Mouse (Mus musculus): ENCODE results near the gene Zfp276. TPM values are rescaled to one million over a fixed set of nuclear protein-coding genes. Genes with fewer than 3 reads are reported as not detected.
"Not testable (repeated sequence)": the region's sequence is repeated elsewhere in the genome, so short reads cannot be mapped to it uniquely, and the experiment has no call there.

Gene Zfp276
- polyA plus RNA-seq, 1 experiment from 2014 or later, result 18.8 TPM

GRCm38 (mm10) chr8:123252925-123253324, 1.1 kb upstream of the Zfp276 start:
- no peak for ATAC-seq (ENCODE audit: insufficient number of reproducible peaks, low FRiP score, low TSS enrichment, low read depth)
- 53% methylated on average over 4 of the region's 4 CpGs for WGBS

DNA sequence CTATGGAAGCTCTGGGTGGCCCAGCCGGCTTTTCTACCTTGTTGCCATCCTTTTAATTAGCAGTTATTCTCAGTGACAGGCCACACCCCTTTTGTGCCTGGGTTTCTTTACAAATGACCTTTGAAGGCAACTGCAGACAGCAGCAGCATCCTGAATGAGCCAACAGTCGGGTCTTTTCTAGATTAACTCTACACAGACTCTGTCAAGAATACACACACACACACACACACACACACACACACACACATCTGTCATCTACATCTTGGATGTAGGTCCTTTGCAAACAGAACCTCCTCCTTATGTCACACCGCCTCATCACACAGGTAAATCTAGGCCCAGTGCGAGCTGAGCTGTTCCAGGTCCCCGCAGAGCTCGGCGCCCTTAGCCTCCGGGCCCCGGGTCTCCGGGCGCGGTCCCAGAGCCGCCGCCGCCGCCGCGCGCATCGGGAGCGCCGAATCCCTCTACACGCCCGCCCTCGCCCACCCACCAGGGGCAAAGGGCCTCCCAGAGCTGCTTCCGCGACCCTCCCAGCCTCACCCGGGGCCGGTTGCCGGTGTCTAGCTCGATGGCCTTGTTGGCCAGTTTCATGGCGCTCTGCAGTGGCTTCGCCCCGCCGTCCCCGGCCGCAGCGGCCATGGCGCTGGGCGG, 420 bp upstream of the Zfp276 start:
- peak overlapping the region; percentile 94 for H3K4me3 ChIP-seq (ENCODE audit: low read depth, low read length)
- H3K9ac ChIP-seq (ENCODE audit: low read length), result peak overlapping the region; percentile 92
- no peak for DNase-seq (ENCODE audit: low spot score)
- H3K4me2 ChIP-seq (ENCODE audit: low read depth, severe bottlenecking), result peak overlapping the region; percentile 98
- ATAC-seq (ENCODE audit: insufficient number of reproducible peaks, low FRiP score, low TSS enrichment, low read depth), result no peak
- 0% methylated on average over 40 of the region's 40 CpGs for WGBS
- H3K9me3 ChIP-seq (ENCODE audit: control insufficient read depth, low read length), result no peaks in the 10 kb centered on the region
- H3K36me3 ChIP-seq (ENCODE audit: control insufficient read depth, insufficient read depth, low read length), result peaks cover 16% of the 10 kb centered on the region; the same call in 1 of the 2 replicates
- no peaks in the 10 kb centered on the region for H3K27me3 ChIP-seq (ENCODE audit: control insufficient read depth, insufficient read depth, low read length)
- H3K27ac ChIP-seq (replicated peaks; ENCODE audit: low read depth, low read length), result peak overlapping the region; percentile 79
- peaks cover 13% of the 10 kb centered on the region for H3K4me1 ChIP-seq (ENCODE audit: control insufficient read depth, insufficient read depth, low read length)

More at GRCm38 (mm10) chr8:123252925-123253324, 1.1 kb upstream of the Zfp276 start:
- H3K36me3 ChIP-seq (ENCODE audit: control insufficient read depth, insufficient read depth, low read length), result peaks cover 14% of the 10 kb centered on the region; the same call in 1 of the 2 replicates
- H3K9ac ChIP-seq (ENCODE audit: low read length), result no peak overlapping the region
- no peaks in the 10 kb centered on the region for H3K9me3 ChIP-seq (ENCODE audit: control insufficient read depth, low read length)
- peak overlapping the region; percentile 94 for H3K4me3 ChIP-seq (ENCODE audit: low read depth, low read length)
- no peak overlapping the region for H3K27ac ChIP-seq (replicated peaks; ENCODE audit: low read depth, low read length)
- DNase-seq (ENCODE audit: low spot score), result no peak
- peak overlapping the region; percentile 98; the same call in 1 of the 2 replicates for H3K4me2 ChIP-seq (ENCODE audit: low read depth, severe bottlenecking)
- peaks cover 13% of the 10 kb centered on the region for H3K4me1 ChIP-seq (ENCODE audit: control insufficient read depth, insufficient read depth, low read length)
- H3K27me3 ChIP-seq (ENCODE audit: control insufficient read depth, insufficient read depth, low read length), result no peaks in the 10 kb centered on the region

DNA sequence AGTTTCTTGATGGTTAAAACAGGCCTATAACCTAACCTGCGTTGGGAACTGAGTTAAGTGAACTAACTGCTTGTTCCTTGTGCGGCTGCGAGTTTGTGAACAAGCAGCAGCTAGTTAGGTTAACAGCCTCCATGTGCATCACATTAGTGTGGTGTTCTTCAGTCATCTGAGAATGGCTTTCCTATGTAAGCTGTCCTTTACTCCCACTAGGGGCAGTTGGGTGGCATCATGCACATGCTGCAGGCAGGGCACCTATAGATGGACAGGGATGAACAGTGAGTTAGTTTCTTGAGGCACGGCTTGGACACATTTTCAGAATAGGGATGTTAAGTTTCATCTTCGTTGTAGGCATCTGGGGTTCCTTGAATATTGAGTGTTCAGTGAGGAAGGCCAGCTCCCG, 1.2 kb downstream of the Zfp276 start:
- peaks cover 12% of the 10 kb centered on the region; the same call in 1 of the 2 replicates for H3K36me3 ChIP-seq (ENCODE audit: control insufficient read depth, insufficient read depth, low read length)
- H3K4me1 ChIP-seq (ENCODE audit: control insufficient read depth, insufficient read depth, low read length), result peaks cover 13% of the 10 kb centered on the region
- 67% methylated on average over 6 of the region's 6 CpGs for WGBS
- ATAC-seq (ENCODE audit: insufficient number of reproducible peaks, low FRiP score, low TSS enrichment, low read depth) (no peak), DNase-seq (ENCODE audit: low spot score) (no peak)
- H3K4me2 ChIP-seq (ENCODE audit: low read depth, severe bottlenecking), result peak overlapping the region; percentile 98
- H3K27me3 ChIP-seq (ENCODE audit: control insufficient read depth, insufficient read depth, low read length), result no peaks in the 10 kb centered on the region
- peak overlapping the region; percentile 94 for H3K4me3 ChIP-seq (ENCODE audit: low read depth, low read length)
- H3K27ac ChIP-seq (replicated peaks; ENCODE audit: low read depth, low read length), result no peak overlapping the region
- no peaks in the 10 kb centered on the region for H3K9me3 ChIP-seq (ENCODE audit: control insufficient read depth, low read length)
- peak overlapping the region; percentile 92; the same call in 1 of the 2 replicates for H3K9ac ChIP-seq (ENCODE audit: low read length)

DNA sequence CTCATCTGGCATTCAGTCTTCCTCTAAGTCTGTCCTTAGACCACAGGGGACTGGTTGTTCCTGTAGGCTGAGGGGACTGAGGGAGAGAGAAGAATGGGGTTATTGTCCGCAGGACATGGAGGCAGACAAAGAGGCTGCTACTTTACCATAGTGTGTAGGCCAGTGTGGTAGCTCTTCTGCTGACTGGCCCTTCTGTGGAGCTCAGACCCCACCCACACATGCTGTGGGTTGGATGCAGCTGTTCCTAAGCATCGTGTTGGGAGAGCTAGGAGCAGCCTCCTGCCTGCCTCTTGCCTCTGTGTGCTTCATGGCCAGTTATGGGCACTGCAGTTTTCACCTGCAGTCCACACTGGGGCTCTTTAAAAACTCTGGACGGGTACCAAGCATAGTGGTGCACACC, 3.1 kb downstream of the Zfp276 start:
- Histone ChIP-seq H3K9me3 (ENCODE audit: control insufficient read depth, low read length) (no peaks in the 10 kb centered on the region), H3K27me3 (ENCODE audit: control insufficient read depth, insufficient read depth, low read length) (no peaks in the 10 kb centered on the region), H3K4me1 (ENCODE audit: control insufficient read depth, insufficient read depth, low read length) (peaks cover 13% of the 10 kb centered on the region), H3K4me3 (ENCODE audit: low read depth, low read length) (no peak overlapping the region), H3K4me2 (ENCODE audit: low read depth, severe bottlenecking) (no peak overlapping the region), H3K36me3 (ENCODE audit: control insufficient read depth, insufficient read depth, low read length) (peaks cover 15% of the 10 kb centered on the region), H3K9ac (ENCODE audit: low read length) (no peak overlapping the region), H3K27ac (replicated peaks; ENCODE audit: low read depth, low read length) (no peak overlapping the region)
- 93% methylated on average over 3 of the region's 3 CpGs for WGBS
- DNase-seq (ENCODE audit: low spot score), result no peak
- ATAC-seq (ENCODE audit: insufficient number of reproducible peaks, low FRiP score, low TSS enrichment, low read depth), result no peak

DNA sequence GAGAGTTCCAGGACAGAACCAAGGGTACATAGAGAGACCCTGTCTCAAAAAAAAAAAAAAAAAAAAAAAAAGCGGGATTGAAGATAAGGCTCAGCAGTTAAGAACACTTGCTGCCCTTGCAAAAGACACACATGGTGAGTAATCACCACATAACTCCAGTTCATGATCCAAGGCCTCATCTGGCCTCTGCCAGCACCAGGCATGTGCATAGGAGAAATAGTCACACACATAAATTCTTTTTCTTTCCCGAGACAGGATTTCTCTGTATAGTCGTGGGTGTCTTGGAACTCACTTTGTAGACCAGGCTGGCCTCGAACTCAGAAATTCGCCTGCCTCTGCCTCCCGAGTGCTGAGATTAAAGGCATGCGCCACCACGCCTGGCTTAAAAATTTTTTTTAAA, 3.6 kb downstream of the Zfp276 start:
- ATAC-seq (ENCODE audit: insufficient number of reproducible peaks, low FRiP score, low TSS enrichment, low read depth); H3K4me2 ChIP-seq (ENCODE audit: low read depth, severe bottlenecking); H3K27me3 ChIP-seq (ENCODE audit: control insufficient read depth, insufficient read depth, low read length); H3K27ac ChIP-seq (replicated peaks; ENCODE audit: low read depth, low read length); H3K9ac ChIP-seq (ENCODE audit: low read length); H3K4me3 ChIP-seq (ENCODE audit: low read depth, low read length); DNase-seq (ENCODE audit: low spot score); H3K9me3 ChIP-seq (ENCODE audit: control insufficient read depth, low read length): not testable (repeated sequence)
- peaks cover 15% of the 10 kb centered on the region for H3K36me3 ChIP-seq (ENCODE audit: control insufficient read depth, insufficient read depth, low read length)
- H3K4me1 ChIP-seq (ENCODE audit: control insufficient read depth, insufficient read depth, low read length), result peaks cover 13% of the 10 kb centered on the region
- 93% methylated on average over 8 of the region's 8 CpGs for WGBS

GRCm38 (mm10) chr8:123267926-123268656, 14.1 kb downstream of the Zfp276 start:
- H3K27ac ChIP-seq (replicated peaks; ENCODE audit: low read depth, low read length), result no peak overlapping the region
- H3K4me3 ChIP-seq (ENCODE audit: low read depth, low read length), result no peak overlapping the region
- peaks cover 31% of the 10 kb centered on the region for H3K36me3 ChIP-seq (ENCODE audit: control insufficient read depth, insufficient read depth, low read length)
- WGBS, result 75% methylated on average over 14 of the region's 14 CpGs
- no peaks in the 10 kb centered on the region for H3K9me3 ChIP-seq (ENCODE audit: control insufficient read depth, low read length)
- DNase-seq (ENCODE audit: low spot score) (no peak), ATAC-seq (ENCODE audit: insufficient number of reproducible peaks, low FRiP score, low TSS enrichment, low read depth) (no peak)
- no peaks in the 10 kb centered on the region for H3K4me1 ChIP-seq (ENCODE audit: control insufficient read depth, insufficient read depth, low read length)
- H3K9ac ChIP-seq (ENCODE audit: low read length), result no peak overlapping the region
- H3K27me3 ChIP-seq (ENCODE audit: control insufficient read depth, insufficient read depth, low read length), result no peaks in the 10 kb centered on the region
- no peak overlapping the region for H3K4me2 ChIP-seq (ENCODE audit: low read depth, severe bottlenecking)

GRCm38 (mm10) chr8:123271147-123271546, 17.2 kb downstream of the Zfp276 start:
- Histone ChIP-seq H3K36me3 (ENCODE audit: control insufficient read depth, insufficient read depth, low read length) (peaks cover 25% of the 10 kb centered on the region), H3K4me1 (ENCODE audit: control insufficient read depth, insufficient read depth, low read length) (no peaks in the 10 kb centered on the region), H3K9me3 (ENCODE audit: control insufficient read depth, low read length) (no peaks in the 10 kb centered on the region), H3K27me3 (ENCODE audit: control insufficient read depth, insufficient read depth, low read length) (no peaks in the 10 kb centered on the region), H3K4me2 (ENCODE audit: low read depth, severe bottlenecking) (no peak overlapping the region), H3K4me3 (ENCODE audit: low read depth, low read length) (no peak overlapping the region), H3K27ac (replicated peaks; ENCODE audit: low read depth, low read length) (no peak overlapping the region), H3K9ac (ENCODE audit: low read length) (no peak overlapping the region)
- WGBS, result 91% methylated on average over 10 of the region's 10 CpGs
- DNase-seq (ENCODE audit: low spot score) (no peak), ATAC-seq (ENCODE audit: insufficient number of reproducible peaks, low FRiP score, low TSS enrichment, low read depth) (no peak)

DNA sequence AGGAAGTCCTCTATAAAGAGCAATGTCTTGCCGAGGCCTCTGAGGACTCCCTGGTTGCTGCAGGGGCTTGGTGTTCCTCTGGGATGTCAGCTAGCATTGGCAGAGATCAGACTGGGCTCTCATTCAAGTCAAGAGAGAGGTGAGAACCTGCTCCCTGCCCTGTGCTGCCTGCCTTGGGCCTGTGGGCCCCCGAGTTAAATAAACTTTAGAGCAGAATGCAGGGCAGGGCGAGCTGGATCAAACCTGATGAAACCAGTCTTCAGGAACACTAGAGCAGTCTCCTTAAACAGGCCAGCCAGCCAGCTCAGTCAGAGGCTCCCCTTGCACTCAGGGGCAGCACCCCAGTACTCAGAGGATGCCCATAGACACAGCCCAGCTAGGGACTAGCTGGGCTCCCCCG, 17.9 kb downstream of the Zfp276 start:
- Histone ChIP-seq H3K36me3 (ENCODE audit: control insufficient read depth, insufficient read depth, low read length) (peaks cover 22% of the 10 kb centered on the region), H3K9ac (ENCODE audit: low read length) (no peak overlapping the region), H3K4me2 (ENCODE audit: low read depth, severe bottlenecking) (no peak overlapping the region), H3K27ac (replicated peaks; ENCODE audit: low read depth, low read length) (no peak overlapping the region), H3K27me3 (ENCODE audit: control insufficient read depth, insufficient read depth, low read length) (no peaks in the 10 kb centered on the region), H3K4me1 (ENCODE audit: control insufficient read depth, insufficient read depth, low read length) (no peaks in the 10 kb centered on the region), H3K4me3 (ENCODE audit: low read depth, low read length) (no peak overlapping the region), H3K9me3 (ENCODE audit: control insufficient read depth, low read length) (no peaks in the 10 kb centered on the region)
- WGBS, result 80% methylated on average over 4 of the region's 4 CpGs
- no peak for DNase-seq (ENCODE audit: low spot score)
- ATAC-seq (ENCODE audit: insufficient number of reproducible peaks, low FRiP score, low TSS enrichment, low read depth), result no peak

All from limb, embryonic 11.5 days (tissue).